Mouse (Mus musculus) heart, postnatal 0 days (tissue): ENCODE results near the gene Fxyd5. TPM values are rescaled to one million over a fixed set of nuclear protein-coding genes. Genes with fewer than 3 reads are reported as not detected.

ENCODE experiments used
- ATAC-seq: fragments of 200-750 bp; cut with Nextera tagmentation; 2 replicates; pipeline ENCODE4 v1.8.0; 2017; ENCODE audit warnings: low read depth, moderate number of reproducible peaks, moderate library complexity; ENCODE audit not compliant: insufficient read depth
- DNase-seq: peaks from one replicate; pipeline ENCODE4 v3.0.0-alpha.2; 2016; ENCODE audit warnings: low spot score
- H3K27ac ChIP-seq: fragments of 300-500 bp; sonication (generic); 2 replicates; pipeline ENCODE4 v1.5.1; 2014; ENCODE audit warnings: low read depth, mild to moderate bottlenecking
- H3K27me3 ChIP-seq: fragments of 300-500 bp; sonication (generic); 2 replicates; pipeline ENCODE4 v1.6.1; 2014; ENCODE audit warnings: low read length, mixed read lengths; ENCODE audit not compliant: control insufficient read depth, insufficient read depth
- H3K36me3 ChIP-seq: fragments of 300-500 bp; sonication (generic); replicated peaks from 2 replicates; pipeline ENCODE4 v1.6.1; 2014; ENCODE audit warnings: low read length, mixed read lengths; ENCODE audit not compliant: control insufficient read depth, insufficient read depth
- H3K4me1 ChIP-seq: fragments of 300-500 bp; sonication (generic); 2 replicates; pipeline ENCODE4 v1.6.1; 2014; ENCODE audit warnings: antibody characterized with exemption; ENCODE audit not compliant: control insufficient read depth, insufficient read depth
- H3K4me2 ChIP-seq: fragments of 300-500 bp; sonication (generic); 2 replicates; pipeline ENCODE4 v1.6.1; 2014; ENCODE audit warnings: low read depth, mild to moderate bottlenecking, low read length, moderate library complexity
- H3K4me3 ChIP-seq: fragments of 300-500 bp; sonication (generic); 2 replicates; pipeline ENCODE4 v1.5.1; 2014; ENCODE audit warnings: low read depth, low read length
- H3K9ac ChIP-seq: fragments of 300-500 bp; sonication (generic); replicated peaks from 2 replicates; pipeline ENCODE4 v1.6.1; 2014; ENCODE audit warnings: low read depth, low read length, mixed read lengths
- H3K9me3 ChIP-seq: fragments of 300-500 bp; sonication (generic); replicated peaks from 2 replicates; pipeline ENCODE4 v1.6.1; 2016; ENCODE audit warnings: low read length; ENCODE audit not compliant: control insufficient read depth
- CTCF ChIP-seq: IDR thresholded peaks from 2 replicates; pipeline ENCODE4 v1.5.1; 2016; ENCODE audit warnings: antibody characterized with exemption, control low read depth, low read depth
- EP300 ChIP-seq: IDR thresholded peaks from 2 replicates; pipeline ENCODE4 v1.6.1; 2016; ENCODE audit warnings: antibody characterized with exemption, low read depth
- WGBS: fragments of 180-500 bp; shearing (Covaris S2); extraction: QIAGEN DNeasy Blood & Tissue Kit; methylation state at CpG from one replicate; pipeline ENCODE4 v1.1.7; 2014; 5-methylcytosine and 5-hydroxymethylcytosine counted together
- polyA plus RNA-seq: library from polyadenylated mRNA; unstranded; fragments of >200 nt; fragmentation: Nextera tagmentation; extraction: Ambion mirVana; gene quantifications from 2 replicates; pipeline ENCODE4 v1.2.1, GENCODE M21; 2015
- total RNA-seq: library from RNA; depleted of rRNA; stranded (reverse); fragments of >200 nt; gene quantifications from 2 replicates; pipeline ENCODE4 v1.2.3, GENCODE M21; 2014; ENCODE audit warnings: low replicate concordance

Gene Fxyd5
- total and polyA plus RNA-seq, 2 experiments from 2014 or later = 46.4 to 69.7 TPM

- DNase-seq (no peak), ATAC-seq (no peak)
- H3K4me3 ChIP-seq = no peak overlapping the region
- no peak overlapping the region for H3K9ac ChIP-seq
- WGBS = 69% methylated on average over 11 of the region's 11 CpGs
- H3K36me3 ChIP-seq = no peaks in the 10 kb centered on the region
- no peak overlapping the region for H3K4me2 ChIP-seq
- no peaks in the 10 kb centered on the region for H3K9me3 ChIP-seq
- H3K4me1 ChIP-seq = no peaks in the 10 kb centered on the region
- no peaks in the 10 kb centered on the region for H3K27me3 ChIP-seq
- H3K27ac ChIP-seq = no peak overlapping the region
- TF ChIP-seq CTCF (no peak), EP300 (no peak)
Observed at GRCm38 (mm10) chr7:31059919-31060620, 17.8 kb upstream of the Fxyd5 start.

GRCm38 (mm10) chr7:31059108-31059507 lies 16.8 kb upstream of the Fxyd5 start, which contains the start of gene Lgi4:
Lgi4 (plus strand) TSS chr7:31059342.
- Histone ChIP-seq H3K4me2 (no peak within 1 kb of the TSS), H3K9ac (no peak within 1 kb of the TSS), H3K4me3 (no peak within 1 kb of the TSS), H3K4me1 (no peaks in the 10 kb centered on the region), H3K27me3 (no peaks in the 10 kb centered on the region), H3K36me3 (no peaks in the 10 kb centered on the region), H3K27ac (no peak within 1 kb of the TSS), H3K9me3 (no peaks in the 10 kb centered on the region)
- TF ChIP-seq CTCF = peak; percentile 94
- no peak for TF ChIP-seq EP300
- DNase-seq (peak; percentile 46), ATAC-seq (no peak)
- WGBS = 6% methylated on average over 2 of the region's 2 CpGs

DNA sequence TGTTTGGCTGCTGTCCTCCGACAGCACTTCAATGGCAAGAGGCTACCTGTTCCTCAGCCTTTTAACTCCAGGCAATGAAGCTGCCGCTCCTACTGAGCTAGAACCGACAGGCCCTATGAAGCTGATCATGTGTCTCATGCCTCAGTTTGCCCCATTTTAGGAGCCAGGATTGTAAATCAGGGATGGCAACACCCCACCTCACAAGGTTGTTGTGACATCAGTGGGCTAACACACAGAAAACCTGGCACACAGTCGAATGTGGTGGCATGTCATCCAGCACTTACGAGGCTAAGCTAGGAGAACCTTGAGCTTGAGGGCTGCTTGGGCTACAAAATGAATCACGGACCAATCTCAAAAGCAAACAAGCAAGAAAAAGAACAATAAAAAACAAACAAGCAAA lies 15.9 kb upstream of the Fxyd5 start:
- no peak for DNase-seq
- peaks cover 4% of the 10 kb centered on the region; the same call in 1 of the 2 replicates for H3K4me1 ChIP-seq
- no peak overlapping the region for H3K4me3 ChIP-seq
- H3K27me3 ChIP-seq = no peaks in the 10 kb centered on the region
- H3K36me3 ChIP-seq = no peaks in the 10 kb centered on the region
- H3K27ac ChIP-seq = no peak overlapping the region
- H3K9me3 ChIP-seq = no peaks in the 10 kb centered on the region
- no peak for ATAC-seq
- 82% methylated on average over 6 of the region's 6 CpGs for WGBS
- no peak for TF ChIP-seq CTCF
- TF ChIP-seq EP300 = no peak
- no peak overlapping the region for H3K9ac ChIP-seq
- no peak overlapping the region for H3K4me2 ChIP-seq

- no peak for TF ChIP-seq EP300
- DNase-seq (no peak), ATAC-seq (no peak)
- Histone ChIP-seq H3K9me3 (no peaks in the 10 kb centered on the region), H3K4me1 (peaks cover 7% of the 10 kb centered on the region), H3K4me3 (no peak overlapping the region), H3K4me2 (no peak overlapping the region), H3K36me3 (no peaks in the 10 kb centered on the region), H3K9ac (no peak overlapping the region), H3K27ac (no peak overlapping the region), H3K27me3 (0 out of 2 replicates have a peak, but pooled peaks cover 4% of the 10 kb centered on the region)
- WGBS = 71% methylated on average over 5 of the region's 5 CpGs
Observed at GRCm38 (mm10) chr7:31057730-31058129, 15.4 kb upstream of the Fxyd5 start.

GRCm38 (mm10) chr7:31057071-31057470 lies 14.8 kb upstream of the Fxyd5 start, which contains the start of gene Fxyd1:
Fxyd1 (minus strand) TSS chr7:31057199.
- no peak for ATAC-seq
- Histone ChIP-seq H3K4me1 (peaks cover 14% of the 10 kb centered on the region), H3K4me3 (no peak within 1 kb of the TSS), H3K9ac (no peak within 1 kb of the TSS), H3K9me3 (no peaks in the 10 kb centered on the region), H3K27me3 (peaks cover 10% of the 10 kb centered on the region), H3K27ac (peak within 1 kb of the TSS; percentile 98), H3K36me3 (no peaks in the 10 kb centered on the region), H3K4me2 (peak within 1 kb of the TSS; percentile 70; the same call in 1 of the 2 replicates)
- TF ChIP-seq CTCF (no peak), EP300 (no peak)
- no peak for DNase-seq
- WGBS = 68% methylated on average over 2 of the region's 2 CpGs

DNA sequence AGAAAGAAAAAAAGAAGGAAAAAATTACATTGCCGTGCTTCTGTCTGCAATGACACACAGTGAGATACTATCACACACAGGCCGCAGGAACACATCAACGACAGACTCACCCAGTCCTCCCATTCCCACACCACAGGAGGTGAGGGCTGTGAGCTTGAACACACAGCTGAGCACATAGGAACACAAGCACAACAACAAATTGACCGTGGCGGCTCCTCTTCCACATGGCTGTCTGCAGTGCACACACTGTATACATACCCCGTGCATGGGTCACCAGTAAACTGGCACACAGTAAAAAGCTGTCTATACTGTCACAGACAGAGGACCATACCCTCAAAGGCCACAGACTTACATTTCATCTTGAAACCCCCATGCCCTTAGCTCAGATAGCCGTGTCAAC lies 14.2 kb upstream of the Fxyd5 start:
- no peaks in the 10 kb centered on the region for H3K9me3 ChIP-seq
- H3K36me3 ChIP-seq = no peaks in the 10 kb centered on the region
- H3K27me3 ChIP-seq = peaks cover 15% of the 10 kb centered on the region
- peaks cover 19% of the 10 kb centered on the region for H3K4me1 ChIP-seq
- DNase-seq (no peak), ATAC-seq (no peak)
- WGBS = 63% methylated on average over 7 of the region's 7 CpGs
- H3K27ac ChIP-seq = peak overlapping the region; percentile 98; the same call in 1 of the 2 replicates
- no peak overlapping the region for H3K4me2 ChIP-seq
- TF ChIP-seq EP300 (no peak), CTCF (no peak)
- H3K4me3 ChIP-seq = no peak overlapping the region
- no peak overlapping the region for H3K9ac ChIP-seq
